Comparison of ENCODE assay signal across 9 mouse cellular contexts in genomic region chr4:133093481-133094033, GRCm38 (mm10). TPM values are rescaled to one million over a fixed set of nuclear protein-coding genes. Genes with fewer than 3 reads are reported as not detected.
DNase-seq lines count a peak whose midpoint lies in the region; ATAC-seq and TF ChIP-seq lines count a peak whose summit lies in the region.
"Had no signal": no experiment of that assay in that cellular context is flagged by ENCODE, and none has a peak within 500 bp of the region (broad histone marks: within the 10 kb centered on the region; RNA-seq: fewer than 3 reads in every experiment).

No protein-coding gene starts in this region.

- TF ChIP-seq CTCF in testis, adult 2 months (IDR thresholded peaks at IDR 0.05; ENCODE audit: control insufficient read depth, insufficient read depth, insufficient replicate concordance, low read depth, low read length) = no peak

- no peak overlapping the region for H3K4me3 ChIP-seq in testis, adult 2 months (ENCODE audit: control insufficient read depth, low read depth, low read length)
- no peak overlapping the region for H3K4me3 ChIP-seq in heart, embryonic 14.5 days (ENCODE audit: control insufficient read depth in 1 of 2, insufficient read depth in 1 of 2, low read depth in 1 of 2, low read length in 2 of 2)
- H3K4me3 ChIP-seq in neural tube, embryonic 15.5 days (replicated peaks) = no peak overlapping the region

- no peak for TF ChIP-seq POLR2A in testis, adult 2 months (IDR thresholded peaks at IDR 0.05; ENCODE audit: control insufficient read depth, low read depth, low read length)

- no peaks in the 10 kb centered on the region for H3K36me3 ChIP-seq in testis, adult 2 months (ENCODE audit: control insufficient read depth, insufficient read depth, low read length)
- H3K36me3 ChIP-seq in heart, embryonic 14.5 days (ENCODE audit: control insufficient read depth, insufficient read depth, low read length) = no peaks in the 10 kb centered on the region
- no peaks in the 10 kb centered on the region for H3K36me3 ChIP-seq in neural tube, embryonic 15.5 days

- no peak for DNase-seq in testis, postnatal 10 days (ENCODE audit: low spot score)
- peak; percentile 67 for DNase-seq in kidney, postnatal 14 days
- DNase-seq in embryo, embryonic 9.5 days (ENCODE audit: extremely low spot score) = no peak
- DNase-seq in gastrocnemius, postnatal 25 days = no peak
- DNase-seq in spleen, postnatal 10 days (ENCODE audit: low spot score in 2 of 2) = no peak

- ATAC-seq in heart, embryonic 14.5 days (ENCODE audit: insufficient number of reproducible peaks, insufficient read depth, low FRiP score, low read depth) = no peak
- no peak for ATAC-seq in neural tube, embryonic 15.5 days (ENCODE audit: low FRiP score)

- H3K9ac ChIP-seq in heart, embryonic 14.5 days (ENCODE audit: low read length) = peak overlapping the region; percentile 70
- H3K9ac ChIP-seq in neural tube, embryonic 15.5 days (replicated peaks) = 0 out of 2 replicates have a peak overlapping the region, but pooled peaks have one; percentile 6
- H3K9ac ChIP-seq: liver, embryonic 14.5 days had no signal

- H3K27me3 ChIP-seq in testis, adult 2 months (ENCODE audit: control insufficient read depth, insufficient read depth, low read length) = no peaks in the 10 kb centered on the region
- H3K27me3 ChIP-seq in heart, embryonic 14.5 days (ENCODE audit: control insufficient read depth, insufficient read depth, low read length) = no peaks in the 10 kb centered on the region
- H3K27me3 ChIP-seq in neural tube, embryonic 15.5 days (replicated peaks) = no peaks in the 10 kb centered on the region

- H3K4me2 ChIP-seq in heart, embryonic 14.5 days (ENCODE audit: low read length) = peak overlapping the region; percentile 22; the same call in 1 of the 2 replicates
- no peak overlapping the region; the same call in 1 of the 2 replicates for H3K4me2 ChIP-seq in neural tube, embryonic 15.5 days

- no peaks in the 10 kb centered on the region for H3K9me3 ChIP-seq in heart, embryonic 14.5 days (ENCODE audit: control insufficient read depth, low read length)
- no peaks in the 10 kb centered on the region for H3K9me3 ChIP-seq in neural tube, embryonic 15.5 days (replicated peaks)

- 3% methylated on average over 6 of the region's 6 CpGs for WGBS in heart, embryonic 14.5 days
- 22% methylated on average over 6 of the region's 6 CpGs for WGBS in neural tube, embryonic 15.5 days

- peaks cover 5% of the 10 kb centered on the region; the same call in 1 of the 2 replicates for H3K4me1 ChIP-seq in testis, adult 2 months (ENCODE audit: control insufficient read depth, insufficient read depth, low read length)
- peaks cover 58 to 71% of the 10 kb centered on the region in 2 experiments for H3K4me1 ChIP-seq in heart, embryonic 14.5 days (ENCODE audit: control insufficient read depth in 2 of 2, insufficient read depth in 2 of 2, low read length in 2 of 2)
- H3K4me1 ChIP-seq in neural tube, embryonic 15.5 days = peaks cover 62% of the 10 kb centered on the region

- H3K27ac ChIP-seq in testis, adult 2 months (ENCODE audit: control insufficient read depth, insufficient read depth, low read depth, low read length) = peak overlapping the region; percentile 51
- H3K27ac ChIP-seq in heart, embryonic 14.5 days (replicated peaks in 1 of 2; ENCODE audit: control insufficient read depth in 1 of 2, insufficient read depth in 1 of 2, low read depth in 2 of 2, low read length in 2 of 2) = peak overlapping the region; percentile 91 to 93
- H3K27ac ChIP-seq in neural tube, embryonic 15.5 days (replicated peaks) = peak overlapping the region; percentile 85
- H3K27ac ChIP-seq: liver, embryonic 14.5 days had no signal

RNA-seq across cellular contexts. Expression of gene Wasf2, which starts 36.7 kb away (rescaled TPM):
- 156 and 195 TPM in 2 replicates for polyA plus RNA-seq in testis, adult 2 months (2012; rRNA removed)
- 50.7 and 68.6 TPM in 2 replicates for polyA plus RNA-seq in heart, embryonic 14.5 days (2014; fragmentation: Nextera tagmentation; extraction: Ambion mirVana)
- 22.2 and 45.6 TPM in 2 replicates for polyA plus RNA-seq in neural tube, embryonic 15.5 days (2015; fragmentation: Nextera tagmentation; extraction: Ambion mirVana)
- 10 to 100 TPM; 33.8 to 39.7 TPM for total RNA-seq in gastrocnemius, postnatal 25 days (2021)
